Mouse (Mus musculus) bone marrow, adult 2 months (tissue): ENCODE measurements around the gene Trip11. TPM values are rescaled to one million over a fixed set of nuclear protein-coding genes. Genes with fewer than 3 reads are reported as not detected.

Experiments
- H3K27ac ChIP-seq: fragments of 200-500 bp; 2 replicates; pipeline ENCODE4 v1.5.1; 2012; ENCODE audit warnings: low read depth, mild to moderate bottlenecking, control low read depth, inconsistent platforms, low read length; ENCODE audit not compliant: control insufficient read depth, poor library complexity, insufficient read depth
- H3K4me1 ChIP-seq: fragments of 200-500 bp; 2 replicates; pipeline ENCODE4 v1.6.1; 2011; ENCODE audit warnings: low read length; ENCODE audit not compliant: control insufficient read depth, insufficient read depth
- H3K4me3 ChIP-seq: fragments of 200-500 bp; replicated peaks from 2 replicates; pipeline ENCODE3; 2011; ENCODE audit warnings: mild to moderate bottlenecking, low read depth, low read length, control low read depth; ENCODE audit not compliant: control insufficient read depth
- CTCF ChIP-seq: fragments of 200-500 bp; IDR thresholded peaks from 2 replicates; pipeline ENCODE4 v1.5.1; 2011; ENCODE audit warnings: low read length, control low read depth; ENCODE audit not compliant: control insufficient read depth, insufficient read depth
- POLR2A ChIP-seq: fragments of 200-500 bp; IDR thresholded peaks from 2 replicates; pipeline ENCODE4 v1.6.1; 2011; ENCODE audit warnings: low read depth, mild to moderate bottlenecking, control low read depth, low read length, borderline replicate concordance; ENCODE audit not compliant: control insufficient read depth
- WGBS: fragments of 180-500 bp; shearing (Covaris S2); methylation state at CpG from one replicate; pipeline ENCODE4 v1.1.7; 2018; 5-methylcytosine and 5-hydroxymethylcytosine counted together
- polyA plus RNA-seq: library from polyadenylated mRNA; stranded (reverse); fragments of >200 nt; gene quantifications from 2 replicates; pipeline ENCODE4 v1.2.4, GENCODE M21; 2011; ENCODE audit warnings: low replicate concordance; ENCODE audit not compliant: missing spikeins, insufficient read depth, insufficient read length

The Trip11 gene
- polyA plus RNA-seq, 1 experiment, result 17.8 TPM

DNA sequence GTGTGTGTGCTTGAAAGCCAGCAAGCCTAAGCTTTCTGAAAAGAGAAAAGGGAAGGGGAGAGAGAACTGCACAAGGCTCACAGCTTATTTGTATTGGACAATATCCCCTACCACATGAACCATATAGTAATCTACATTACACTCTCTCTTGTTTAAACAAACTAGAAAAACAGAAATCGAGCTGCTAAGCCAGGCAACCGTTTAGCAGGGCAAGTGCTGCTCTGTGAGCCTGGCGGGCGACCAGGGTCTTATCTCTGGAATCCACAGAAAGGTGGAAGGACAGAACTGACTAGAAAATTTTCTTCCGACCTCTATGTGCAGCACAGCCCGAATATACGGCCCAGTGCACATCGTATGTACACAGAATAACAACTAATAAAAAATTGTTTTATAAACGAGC lies 61.8 kb downstream of the Trip11 start:
- no peak for TF ChIP-seq POLR2A
- no peak for TF ChIP-seq CTCF
- Histone ChIP-seq H3K4me1 (no peaks in the 10 kb centered on the region), H3K27ac (no peak overlapping the region), H3K4me3 (no peak overlapping the region)
- 78% methylated on average over 9 of the region's 9 CpGs for WGBS

- Histone ChIP-seq H3K4me1 (no peaks in the 10 kb centered on the region), H3K4me3 (no peak overlapping the region), H3K27ac (no peak overlapping the region)
- WGBS, result 82% methylated on average over 10 of the region's 10 CpGs
- TF ChIP-seq POLR2A, result no peak
- TF ChIP-seq CTCF, result no peak
Measured at GRCm38 (mm10) chr12:101836546-101837274, 76.4 kb downstream of the Trip11 start.

DNA sequence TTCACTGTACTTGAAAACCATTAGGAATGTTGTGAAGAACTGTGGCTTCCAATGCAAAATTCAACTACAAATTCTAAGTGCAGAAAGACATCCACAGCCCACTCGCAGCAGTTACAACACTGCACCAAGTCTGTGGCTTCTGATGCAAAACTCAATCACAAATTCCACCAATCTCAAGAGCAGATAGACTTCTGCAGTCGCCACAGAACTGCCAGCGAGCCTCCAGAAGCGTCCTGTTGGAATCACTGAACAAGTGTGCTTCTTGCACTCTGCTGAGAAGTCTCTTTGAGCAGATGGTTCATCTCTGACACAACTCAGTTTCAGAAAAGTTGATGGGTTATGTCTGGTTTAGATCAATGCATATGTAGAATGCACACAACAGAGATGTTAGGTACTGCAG lies 78.4 kb downstream of the Trip11 start:
- H3K4me3 ChIP-seq, result no peak overlapping the region
- no peaks in the 10 kb centered on the region for H3K4me1 ChIP-seq
- no peak overlapping the region for H3K27ac ChIP-seq
- TF ChIP-seq CTCF (no peak), POLR2A (no peak)
- WGBS, result 90% methylated on average over 4 of the region's 4 CpGs

GRCm38 (mm10) chr12:101833776-101834175 lies 79.3 kb downstream of the Trip11 start:
- Histone ChIP-seq H3K4me3 (no peak overlapping the region), H3K27ac (no peak overlapping the region), H3K4me1 (no peaks in the 10 kb centered on the region)
- WGBS, result 89% methylated on average over 8 of the region's 8 CpGs
- TF ChIP-seq CTCF (no peak), POLR2A (no peak)

GRCm38 (mm10) chr12:101833115-101833506 lies 80.0 kb downstream of the Trip11 start:
- Histone ChIP-seq H3K4me1 (no peaks in the 10 kb centered on the region), H3K27ac (no peak overlapping the region), H3K4me3 (no peak overlapping the region)
- no peak for TF ChIP-seq POLR2A
- WGBS, result 85% methylated on average over 6 of the region's 6 CpGs

DNA sequence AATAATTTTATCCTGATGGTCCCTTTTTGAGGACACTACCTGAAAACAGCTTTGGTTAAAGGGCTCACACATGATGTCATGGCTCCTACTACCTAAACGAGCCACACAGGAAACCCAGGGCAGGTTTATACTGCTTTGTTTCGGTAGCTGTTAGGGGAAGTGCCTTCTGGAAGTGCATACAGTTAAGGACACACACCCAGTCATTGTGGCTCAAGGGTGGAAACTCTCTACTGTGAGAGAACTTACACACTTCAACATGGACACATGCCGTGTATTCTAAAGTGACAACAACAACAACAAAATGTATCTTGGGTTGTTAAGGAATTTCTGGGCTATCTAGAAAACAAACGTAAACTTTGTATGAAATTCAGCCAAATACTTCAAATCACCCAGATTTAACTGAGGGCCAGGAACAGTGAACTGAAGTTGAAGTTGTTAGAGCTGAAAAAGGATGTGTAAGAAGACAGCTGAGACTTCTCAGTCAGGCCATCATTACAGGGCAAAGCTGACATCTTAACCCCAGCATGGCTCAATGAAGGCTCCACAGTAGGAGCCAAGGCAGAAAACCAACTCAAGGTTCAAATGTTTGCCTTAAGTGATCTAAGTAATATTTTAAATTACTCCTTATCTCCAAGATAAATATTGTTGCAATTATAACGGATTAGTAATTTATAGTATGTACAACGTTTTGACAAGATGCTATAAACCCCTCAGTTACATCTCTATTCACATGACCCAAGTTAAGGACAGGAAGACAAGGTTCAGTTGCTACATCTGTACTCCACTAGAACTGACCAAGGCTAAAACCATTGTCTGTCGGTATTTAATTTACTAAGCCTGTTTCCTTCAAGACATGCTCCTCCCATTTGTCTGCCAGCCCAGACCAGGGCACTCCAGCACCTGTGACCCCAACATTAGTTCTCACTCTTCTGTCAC lies 80.6 kb downstream of the Trip11 start:
- WGBS, result 56% methylated on average over 7 of the region's 7 CpGs
- TF ChIP-seq CTCF, result no peak
- no peak for TF ChIP-seq POLR2A
- Histone ChIP-seq H3K27ac (no peak overlapping the region), H3K4me3 (no peak overlapping the region), H3K4me1 (no peaks in the 10 kb centered on the region)

DNA sequence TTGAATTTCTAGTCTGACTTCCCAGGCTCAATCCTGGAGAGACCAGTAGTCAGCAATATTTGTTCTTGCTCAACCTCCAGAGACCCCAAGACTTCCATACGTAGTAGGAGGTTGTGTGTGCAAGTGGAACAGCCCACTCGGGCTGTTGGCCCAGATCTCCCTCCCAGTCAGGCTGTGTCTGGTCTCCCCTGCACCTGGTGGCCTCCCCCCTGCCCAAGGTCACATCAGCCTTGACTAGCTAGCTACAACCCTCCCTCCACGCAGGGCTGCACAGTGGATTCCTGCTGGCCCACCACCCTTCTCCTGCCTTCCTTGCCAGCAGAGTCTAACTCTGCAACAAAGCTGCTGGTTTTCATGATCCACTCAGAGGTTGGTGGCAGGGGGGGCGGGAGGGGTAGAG lies 81.8 kb downstream of the Trip11 start:
- H3K27ac ChIP-seq, result no peak overlapping the region
- no peak overlapping the region for H3K4me3 ChIP-seq
- WGBS, result 62% methylated on average over 4 of the region's 4 CpGs
- H3K4me1 ChIP-seq, result no peaks in the 10 kb centered on the region
- TF ChIP-seq CTCF, result no peak
- no peak for TF ChIP-seq POLR2A

- H3K27ac ChIP-seq, result no peak overlapping the region
- no peaks in the 10 kb centered on the region for H3K4me1 ChIP-seq
- TF ChIP-seq CTCF (no peak), POLR2A (no peak)
- H3K4me3 ChIP-seq, result no peak overlapping the region
- WGBS, result 89% methylated on average over 4 of the region's 4 CpGs
Measured at GRCm38 (mm10) chr12:101823161-101823560, 89.9 kb downstream of the Trip11 start.
